Mouse (Mus musculus) MEL (cell line): ENCODE results near the gene Lyrm7. TPM values are rescaled to one million over a fixed set of nuclear protein-coding genes. Genes with fewer than 3 reads are reported as not detected.

Experiments used
- DNase-seq: peaks from one replicate; pipeline ENCODE4 v3.0.0; 2011; ENCODE audit warnings: low read depth, low spot score
- H3K27ac ChIP-seq: 2 replicates; pipeline ENCODE4 v1.5.1; 2012; ENCODE audit warnings: low read depth, mild to moderate bottlenecking, control low read depth, low read length, moderate library complexity; ENCODE audit not compliant: control insufficient read depth
- H3K27me3 ChIP-seq, 2 experiments: fragments of 150-350 bp in 1 of 2; sonication (generic) in 1 of 2; 2 replicates each; pipeline ENCODE4 v1.6.1; 2012; ENCODE audit warnings: low read length in 2 of 2, mild to moderate bottlenecking in 2 of 2, improper control_type of control experiment in 1 of 2, moderate library complexity in 1 of 2; ENCODE audit not compliant: insufficient read depth in 2 of 2, control insufficient read depth in 1 of 2
- H3K36me3 ChIP-seq, 2 experiments: 2 replicates each; pipeline ENCODE4 v1.6.1; 2012 to 2014; ENCODE audit warnings: low read length in 2 of 2, improper control_type of control experiment in 1 of 2, inconsistent platforms in 1 of 2, mild to moderate bottlenecking in 1 of 2; ENCODE audit not compliant: insufficient read depth in 2 of 2, control insufficient read depth in 1 of 2
- H3K4me1 ChIP-seq, 2 experiments: fragments of 150-350 bp in 1 of 2; sonication (generic) in 1 of 2; 2 replicates each; pipeline ENCODE4 v1.6.1; 2012; ENCODE audit warnings: low read length in 2 of 2, improper control_type of control experiment in 1 of 2, mild to moderate bottlenecking in 1 of 2; ENCODE audit not compliant: insufficient read depth in 2 of 2, control insufficient read depth in 1 of 2
- H3K4me3 ChIP-seq, 2 experiments: fragments of 150-350 bp in 1 of 2; sonication (generic) in 1 of 2; 2 replicates each; pipeline ENCODE4 v1.5.1; 2012; ENCODE audit warnings: low read depth in 2 of 2, low read length in 2 of 2, mild to moderate bottlenecking in 2 of 2, moderate library complexity in 2 of 2, control low read depth in 1 of 2, improper control_type of control experiment in 1 of 2; ENCODE audit not compliant: control insufficient read depth in 1 of 2, insufficient read depth in 1 of 2
- H3K79me2 ChIP-seq: 2 replicates; pipeline ENCODE4 v1.6.1; 2012; ENCODE audit warnings: mild to moderate bottlenecking, low read length, moderate library complexity; ENCODE audit not compliant: control insufficient read depth, poor library complexity, insufficient read depth
- H3K9ac ChIP-seq: 2 replicates; pipeline ENCODE4 v1.6.1; 2012; ENCODE audit warnings: low read depth, mild to moderate bottlenecking, control low read depth, low read length, moderate library complexity; ENCODE audit not compliant: control insufficient read depth, poor library complexity, severe bottlenecking
- H3K9me3 ChIP-seq: fragments of 150-350 bp; sonication (generic); replicated peaks from 2 replicates; pipeline ENCODE4 v1.6.1; 2012; ENCODE audit warnings: mild to moderate bottlenecking, low read length, improper control_type of control experiment, moderate library complexity; ENCODE audit not compliant: insufficient read depth
- CHD2 ChIP-seq: IDR thresholded peaks from 2 replicates; pipeline ENCODE4 v1.6.1; 2011; ENCODE audit warnings: low read length, improper control_type of control experiment
- E2F4 ChIP-seq: IDR thresholded peaks from 2 replicates; pipeline ENCODE4 v1.6.1; 2011; ENCODE audit warnings: low read depth, low read length, improper control_type of control experiment, borderline replicate concordance
- GABPA ChIP-seq: IDR thresholded peaks from 2 replicates; pipeline ENCODE4 v1.6.1; 2012; ENCODE audit warnings: low read depth, mild to moderate bottlenecking, inconsistent platforms, low read length, improper control_type of control experiment, moderate library complexity
- GATA1 ChIP-seq: IDR thresholded peaks from 2 replicates; pipeline ENCODE4 v1.6.1; 2011; ENCODE audit warnings: low read depth, low read length, improper control_type of control experiment
- HCFC1 ChIP-seq: IDR thresholded peaks from 2 replicates; pipeline ENCODE4 v1.6.1; 2012; ENCODE audit warnings: low read depth, mild to moderate bottlenecking, inconsistent platforms, low read length, improper control_type of control experiment, moderate library complexity
- JUND ChIP-seq: IDR thresholded peaks from 2 replicates; pipeline ENCODE4 v1.6.1; 2011; ENCODE audit warnings: low read depth, mild to moderate bottlenecking, improper control_type of control experiment, low read length
- KAT2A ChIP-seq: conservative IDR thresholded peaks from 2 replicates; pipeline ENCODE4 v1.6.1; 2012; ENCODE audit warnings: low read depth, low read length, improper control_type of control experiment, inconsistent platforms
- MAFK ChIP-seq: IDR thresholded peaks from 2 replicates; pipeline ENCODE4 v1.6.1; 2011; ENCODE audit warnings: low read depth, mild to moderate bottlenecking, low read length, improper control_type of control experiment, borderline replicate concordance
- MAX ChIP-seq: IDR thresholded peaks from 2 replicates; pipeline ENCODE4 v1.6.1; 2011; ENCODE audit warnings: low read length, improper control_type of control experiment
- MAZ ChIP-seq: IDR thresholded peaks from 2 replicates; pipeline ENCODE4 v1.6.1; 2012; ENCODE audit warnings: low read depth, mild to moderate bottlenecking, inconsistent platforms, low read length, improper control_type of control experiment
- MEF2A ChIP-seq: IDR thresholded peaks from 2 replicates; pipeline ENCODE4 v1.6.1; 2014; ENCODE audit warnings: low read depth, mild to moderate bottlenecking, inconsistent platforms, low read length, improper control_type of control experiment; ENCODE audit not compliant: poor library complexity, insufficient replicate concordance, severe bottlenecking; ENCODE audit errors: extremely low read depth
- MYB ChIP-seq: IDR thresholded peaks from 2 replicates; pipeline ENCODE4 v1.6.1; 2011; ENCODE audit warnings: mild to moderate bottlenecking, low read depth, low read length, improper control_type of control experiment
- NRF1 ChIP-seq: IDR thresholded peaks from 2 replicates; pipeline ENCODE4 v1.6.1; 2014; ENCODE audit warnings: low read depth, mild to moderate bottlenecking, inconsistent platforms, low read length, improper control_type of control experiment, moderate library complexity; ENCODE audit not compliant: poor library complexity, insufficient read depth, severe bottlenecking
- POLR2AphosphoS2 ChIP-seq: IDR thresholded peaks from 2 replicates; pipeline ENCODE4 v1.6.1; 2011; ENCODE audit warnings: low read length, improper control_type of control experiment
- POLR2AphosphoS5 ChIP-seq: IDR thresholded peaks from 2 replicates; pipeline ENCODE4 v1.6.1; 2012; ENCODE audit warnings: low read depth, borderline replicate concordance, mild to moderate bottlenecking, inconsistent platforms, low read length, moderate library complexity, mixed read lengths
- RAD21 ChIP-seq: IDR thresholded peaks from 2 replicates; pipeline ENCODE4 v1.6.1; 2011; ENCODE audit warnings: mild to moderate bottlenecking, low read depth, low read length, improper control_type of control experiment
- RCOR1 ChIP-seq: IDR thresholded peaks from 2 replicates; pipeline ENCODE4 v1.6.1; 2012; ENCODE audit warnings: low read depth, mild to moderate bottlenecking, inconsistent platforms, low read length, improper control_type of control experiment
- SIN3A ChIP-seq: IDR thresholded peaks from 2 replicates; pipeline ENCODE4 v1.6.1; 2012; ENCODE audit warnings: low read length, improper control_type of control experiment, inconsistent platforms
- TAL1 ChIP-seq: IDR thresholded peaks from 2 replicates; pipeline ENCODE4 v1.6.1; 2012; ENCODE audit warnings: mild to moderate bottlenecking, inconsistent platforms, low read length, moderate library complexity, mixed read lengths
- TBP ChIP-seq: IDR thresholded peaks from 2 replicates; pipeline ENCODE4 v1.8.0; 2011; ENCODE audit warnings: low read depth, low read length, improper control_type of control experiment
- UBTF ChIP-seq: IDR thresholded peaks from 2 replicates; pipeline ENCODE4 v1.6.1; 2012; ENCODE audit warnings: low read depth, mild to moderate bottlenecking, inconsistent platforms, low read length, improper control_type of control experiment, moderate library complexity, borderline replicate concordance; ENCODE audit not compliant: insufficient read depth
- ZC3H11A ChIP-seq: IDR thresholded peaks from 2 replicates; pipeline ENCODE4 v1.6.1; 2012; ENCODE audit warnings: low read depth, mild to moderate bottlenecking, inconsistent platforms, low read length, improper control_type of control experiment
- ZKSCAN1 ChIP-seq: IDR thresholded peaks from 2 replicates; pipeline ENCODE4 v1.6.1; 2012; ENCODE audit warnings: low read depth, mild to moderate bottlenecking, inconsistent platforms, low read length, improper control_type of control experiment, moderate library complexity
- ZMIZ1 ChIP-seq: IDR thresholded peaks from 2 replicates; pipeline ENCODE4 v1.6.1; 2012; ENCODE audit warnings: low read depth, mild to moderate bottlenecking, inconsistent platforms, low read length, improper control_type of control experiment, moderate library complexity
- ZNF384 ChIP-seq: IDR thresholded peaks from 2 replicates; pipeline ENCODE4 v1.6.1; 2012; ENCODE audit warnings: low read depth, mild to moderate bottlenecking, inconsistent platforms, low read length, improper control_type of control experiment
- polyA plus RNA-seq, 2 experiments: library from polyadenylated mRNA; stranded (reverse) in 1 of 2; unstranded in 1 of 2; fragments of >175 nt in 1 of 2; fragments of >200 nt in 1 of 2; gene quantifications; 2 replicates each; pipeline versions ENCODE4 v1.2.1 to v1.2.4; 2012; ENCODE audit warnings: low replicate concordance in 2 of 2, low read depth in 1 of 2; ENCODE audit not compliant: insufficient read length in 2 of 2, insufficient read depth in 1 of 2, missing spikeins in 1 of 2
- total RNA-seq: library from RNA; depleted of rRNA; stranded (reverse); fragments of 300-350 nt; gene quantifications from 2 replicates; pipeline ENCODE4 v1.2.3, GENCODE M21; 2012

Gene Lyrm7
- total and polyA plus RNA-seq, 3 experiments, result 12.3 to 188 (median 20.9) TPM

GRCm38 (mm10) chr11:54905931-54906330, 45.2 kb upstream of the Lyrm7 start:
- Histone ChIP-seq H3K36me3 (peaks cover 0 to 5% of the 10 kb centered on the region in 2 experiments; a peak in 1 of 4 replicates), H3K9me3 (no peaks in the 10 kb centered on the region), H3K4me3 (no peak overlapping the region), H3K79me2 (no peaks in the 10 kb centered on the region), H3K27ac (no peak overlapping the region), H3K27me3 (peaks cover 0 to 2% of the 10 kb centered on the region in 2 experiments; a peak in 1 of 4 replicates), H3K4me1 (peaks cover 2 to 7% of the 10 kb centered on the region in 2 experiments; a peak in 3 of 4 replicates), H3K9ac (no peak overlapping the region)
- DNase-seq, result no peak
- TF ChIP-seq GATA1 (no peak), ZNF384 (no peak), MEF2A (no peak), MYB (no peak), ZKSCAN1 (no peak), ZMIZ1 (no peak), UBTF (no peak), TAL1 (no peak), NRF1 (no peak), MAZ (no peak), TBP (no peak), HCFC1 (no peak), JUND (no peak), GABPA (no peak), KAT2A (no peak)

- H3K4me3 ChIP-seq, result no peak overlapping the region
- H3K27ac ChIP-seq, result no peak overlapping the region
- peaks cover 0 to 5% of the 10 kb centered on the region in 2 experiments; a peak in 1 of 4 replicates for H3K36me3 ChIP-seq
- no peaks in the 10 kb centered on the region for H3K79me2 ChIP-seq
- H3K4me1 ChIP-seq, result peaks cover 2 to 7% of the 10 kb centered on the region in 2 experiments; a peak in 3 of 4 replicates
- TF ChIP-seq KAT2A (no peak), POLR2AphosphoS5 (no peak), RCOR1 (no peak), E2F4 (no peak), POLR2AphosphoS2 (no peak), RAD21 (no peak), CHD2 (no peak), NRF1 (no peak), TAL1 (no peak), ZC3H11A (no peak), MAFK (no peak), ZNF384 (no peak), SIN3A (no peak), MAX (no peak), JUND (no peak)
- H3K9ac ChIP-seq, result no peak overlapping the region
- H3K27me3 ChIP-seq, result peaks cover 0 to 4% of the 10 kb centered on the region in 2 experiments; a peak in 1 of 4 replicates
- DNase-seq, result no peak
- no peaks in the 10 kb centered on the region for H3K9me3 ChIP-seq
These were observed 44.4 kb upstream of the Lyrm7 start for GRCm38 (mm10) chr11:54905086-54905485.
